Mouse (Mus musculus) right cerebral cortex, adult 2 months (tissue): ENCODE measurements around the gene Pole2.
A peak's percentile ranks its signal among the peaks of the same experiment; 100 is the strongest.

Source experiments
- DNase-seq, 2 experiments: peaks; one replicate each; pipeline ENCODE4 v3.0.0; 2021 to 2022; ENCODE audit warnings: low spot score in 2 of 2

Pole2 gene

GRCm38 (mm10) chr12:69227776-69228466 is at the start of gene Pole2:
Pole2 (minus strand) TSS chr12:69228195.
- DNase-seq: peak; percentile 83 to 84

DNA sequence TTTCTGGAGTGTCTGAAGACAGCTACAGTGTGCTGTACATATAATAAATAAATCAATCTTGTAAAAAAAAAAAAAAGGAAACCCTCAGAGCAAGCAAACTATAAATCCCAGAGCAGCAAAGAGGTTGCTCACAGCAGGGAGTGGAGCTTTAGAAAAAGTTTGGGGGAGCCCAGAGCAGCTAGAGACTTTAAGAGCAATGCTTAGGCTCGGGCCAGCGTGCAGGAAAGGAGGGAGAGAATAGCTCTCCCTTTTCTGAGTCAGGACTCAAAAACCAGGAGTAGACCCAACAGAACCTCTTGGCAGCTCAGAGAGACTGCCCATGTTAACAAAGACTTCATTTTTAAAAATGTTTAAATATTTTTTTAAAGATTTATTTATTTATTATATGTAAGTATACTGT is 41.0 kb upstream of the Pole2 start:
- no peak for DNase-seq

DNA sequence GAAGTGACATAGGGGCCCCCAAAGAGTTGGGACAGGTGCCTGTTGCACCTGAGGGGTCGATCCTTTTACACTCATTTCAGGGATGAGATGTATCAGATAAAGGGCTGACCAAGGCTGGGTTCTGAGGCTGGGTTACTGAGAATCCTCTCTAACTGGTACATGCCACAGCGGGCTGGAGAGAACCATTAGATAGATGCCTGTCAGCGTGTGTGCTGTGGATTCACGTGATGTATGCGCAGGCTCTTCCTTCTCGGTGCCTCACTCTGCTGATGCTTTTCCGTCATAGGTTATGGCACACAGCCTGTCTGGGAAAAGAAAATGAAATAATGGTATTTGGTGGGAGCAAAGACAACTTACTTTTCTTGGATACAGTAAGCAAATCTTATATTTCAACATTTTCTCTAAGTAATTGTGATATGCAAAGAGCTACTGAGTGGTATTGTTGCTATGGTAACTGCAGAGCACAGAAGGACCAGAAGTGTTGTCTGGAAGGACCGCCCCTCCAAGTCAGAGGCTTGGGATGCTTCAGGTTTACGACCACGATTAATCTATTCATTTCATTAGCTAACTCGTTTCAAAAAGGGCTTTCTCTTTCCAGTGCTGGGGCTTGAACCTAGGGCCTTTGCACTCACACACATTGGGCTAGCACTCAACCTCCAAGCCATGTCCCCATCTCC is 40.1 kb upstream of the Pole2 start:
- peak in 1 of 2 experiments; percentile 7 for DNase-seq

- DNase-seq: no peak
Observed at GRCm38 (mm10) chr12:69265031-69265430, 37.0 kb upstream of the Pole2 start.

DNA sequence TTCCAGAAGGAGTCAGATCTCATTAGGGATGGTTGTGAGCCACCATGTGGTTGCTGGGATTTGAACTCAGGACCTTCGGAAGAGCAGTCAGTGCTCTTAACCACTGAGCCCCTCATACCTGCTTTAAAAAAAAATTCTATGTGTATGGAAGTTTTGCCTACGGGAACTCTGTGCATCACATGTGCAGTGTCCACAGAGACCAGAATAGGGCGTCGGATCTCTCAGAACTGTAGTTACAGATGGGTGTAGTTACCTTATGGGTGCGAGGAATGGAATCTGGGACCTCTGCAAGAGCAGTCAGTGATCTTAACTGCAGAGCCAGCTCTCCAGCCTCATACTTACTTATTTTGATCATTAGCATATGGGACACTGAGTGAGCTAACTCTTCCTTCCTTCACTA is 34.3 kb upstream of the Pole2 start:
- DNase-seq: no peak

- DNase-seq: no peak
Observed at GRCm38 (mm10) chr12:69257836-69258235, 29.8 kb upstream of the Pole2 start.

DNA sequence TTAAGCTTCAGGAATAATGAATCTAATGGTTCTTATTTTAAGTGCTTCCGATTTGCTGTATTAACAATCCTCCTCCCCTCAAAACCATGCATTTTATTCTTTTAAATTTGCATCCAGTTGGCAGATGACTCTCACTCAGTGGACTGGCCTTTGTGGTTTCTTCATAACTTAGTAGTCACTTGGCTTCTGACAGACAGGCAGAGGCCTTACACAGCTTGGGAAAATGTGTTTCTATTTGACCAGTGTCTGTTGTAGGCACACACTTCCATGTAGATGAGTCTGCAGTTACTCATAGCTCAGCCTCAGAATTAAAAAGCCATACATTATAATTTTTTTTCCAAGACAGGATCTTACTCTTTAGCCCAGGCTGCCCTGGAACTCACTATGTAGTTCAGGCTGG is 25.8 kb upstream of the Pole2 start:
- no peak for DNase-seq

- no peak for DNase-seq
Observed at GRCm38 (mm10) chr12:69250756-69251155, 22.8 kb upstream of the Pole2 start.

DNA sequence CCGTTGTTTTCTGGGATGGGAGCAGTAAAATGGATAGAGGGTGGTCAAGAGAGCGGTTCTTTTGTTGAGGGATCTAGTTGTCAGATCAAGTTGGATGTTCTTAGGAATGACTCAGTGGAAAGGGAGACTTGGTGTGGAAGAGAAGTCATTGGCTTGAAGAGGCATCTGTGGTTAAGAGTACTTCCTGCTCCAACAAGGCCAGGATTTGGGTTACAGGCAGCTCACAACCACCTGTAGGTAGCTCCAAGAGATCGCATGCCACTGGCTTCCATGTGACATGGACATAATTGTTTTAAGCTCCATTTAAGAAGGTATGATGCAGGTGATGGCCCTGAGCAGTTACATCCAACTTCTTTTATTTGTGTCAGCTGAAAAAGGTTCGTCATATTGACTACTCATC is 21.8 kb upstream of the Pole2 start:
- DNase-seq: no peak

GRCm38 (mm10) chr12:69241771-69242431 is 13.9 kb upstream of the Pole2 start:
- peak; percentile 70 to 76 for DNase-seq

DNA sequence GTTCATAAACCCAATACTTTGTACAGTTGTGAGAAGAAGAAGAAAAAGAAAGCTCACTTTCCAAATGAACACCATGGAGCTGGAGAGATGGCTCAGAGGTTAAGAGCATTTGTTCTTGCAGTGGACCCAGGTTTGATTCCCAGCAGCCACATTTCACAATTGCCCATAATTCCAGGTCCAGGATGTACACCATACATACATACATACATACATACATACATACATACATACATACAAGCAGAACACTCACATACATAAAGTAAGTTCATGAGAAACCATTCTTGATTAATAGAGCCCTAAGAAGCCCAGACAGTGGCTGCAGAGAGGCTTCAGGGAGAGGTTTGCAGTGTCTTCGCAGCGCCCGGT is 13.4 kb upstream of the Pole2 start:
- no peak for DNase-seq

GRCm38 (mm10) chr12:69240876-69241275 is 12.9 kb upstream of the Pole2 start, which contains the start of gene Klhdc1:
Klhdc1 (plus strand) TSS chr12:69241176.
- no peak for DNase-seq

- no peak for DNase-seq
Observed at GRCm38 (mm10) chr12:69238284-69238683, 10.3 kb upstream of the Pole2 start.

- DNase-seq: no peak
Observed at GRCm38 (mm10) chr12:69235782-69236181, 7.8 kb upstream of the Pole2 start.

DNA sequence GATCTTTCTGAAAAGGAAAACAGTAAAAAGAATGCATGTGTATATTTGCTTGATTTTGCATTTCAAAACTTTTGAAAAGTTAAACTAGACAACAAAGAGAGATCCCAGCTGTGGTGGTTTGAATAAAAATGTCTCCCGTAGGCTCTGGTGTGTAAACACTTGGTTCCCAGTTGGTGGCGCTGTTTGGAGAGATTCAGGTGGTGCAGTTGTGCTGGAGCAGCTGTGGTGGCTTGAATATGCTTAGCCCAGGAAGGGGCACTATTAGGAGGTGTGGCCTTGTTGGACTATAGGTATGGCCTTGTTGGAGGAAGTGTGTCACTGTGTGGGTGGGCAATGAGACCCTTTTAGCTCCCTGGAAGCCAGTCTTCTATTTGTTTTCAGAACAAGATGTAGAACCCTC is 1.3 kb upstream of the Pole2 start:
- no peak for DNase-seq

GRCm38 (mm10) chr12:69220613-69221277 is 7.2 kb downstream of the Pole2 start:
- DNase-seq: no peak

- DNase-seq: no peak
Observed at GRCm38 (mm10) chr12:69216587-69216986, 11.4 kb downstream of the Pole2 start.

- DNase-seq: peak; percentile 62 to 78
Observed at GRCm38 (mm10) chr12:69215000-69215785, 12.8 kb downstream of the Pole2 start.

GRCm38 (mm10) chr12:69214393-69214792 is 13.6 kb downstream of the Pole2 start:
- DNase-seq: no peak

DNA sequence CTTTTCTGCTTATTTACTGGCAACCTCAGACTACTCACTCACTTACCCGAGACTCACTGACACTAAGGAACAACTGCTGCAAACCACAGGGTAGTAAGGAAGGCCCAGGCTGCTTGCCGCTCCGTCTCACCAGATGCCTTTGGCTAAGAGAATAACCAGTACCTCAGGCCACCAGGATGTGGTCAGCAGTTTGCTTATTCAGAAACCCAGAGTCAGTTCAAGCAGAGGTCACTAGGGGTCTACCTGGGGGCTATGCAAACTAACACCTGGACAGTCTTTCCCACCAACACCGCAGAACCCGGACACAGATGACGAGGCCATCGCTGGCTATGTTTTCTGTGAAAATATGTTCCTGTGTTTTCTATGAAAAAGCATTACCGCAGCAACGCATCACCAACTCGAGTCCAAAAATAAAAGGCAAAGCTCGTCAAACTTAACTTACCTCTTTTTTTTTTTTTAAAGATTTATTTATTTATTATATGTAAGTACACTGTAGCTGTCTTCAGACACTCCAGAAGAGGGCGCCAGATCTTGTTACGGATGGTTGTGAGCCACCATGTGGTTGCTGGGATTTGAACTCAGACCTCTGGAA is 14.7 kb downstream of the Pole2 start:
- no peak for DNase-seq

DNA sequence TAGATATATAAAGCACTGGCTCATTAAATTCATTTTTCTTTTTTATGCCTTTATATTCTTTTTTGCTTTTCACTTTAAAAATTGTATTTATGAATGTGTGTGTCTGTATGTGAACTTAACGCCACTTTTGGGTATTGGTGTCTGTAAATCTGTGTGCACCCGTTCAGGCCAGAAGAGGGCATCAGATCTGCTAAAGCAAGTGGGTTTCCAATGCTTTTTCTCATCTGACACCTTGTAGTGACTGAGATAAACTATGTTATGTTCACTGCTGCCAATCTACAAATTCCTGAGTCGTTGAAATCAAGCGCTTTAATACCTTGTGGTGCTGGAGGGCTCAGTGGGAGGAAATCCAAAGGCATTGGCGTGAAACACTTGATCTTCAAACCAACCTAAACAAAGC is 16.9 kb downstream of the Pole2 start:
- DNase-seq: no peak
